Mouse (Mus musculus) heart, embryonic 13.5 days (tissue): ENCODE measurements around the gene Islr2. TPM values are rescaled to one million over a fixed set of nuclear protein-coding genes. Genes with fewer than 3 reads are reported as not detected.

ENCODE experiments used
- ATAC-seq: fragments of 200-750 bp; cut with Nextera tagmentation; 2 replicates; pipeline ENCODE4 v1.8.0; 2017; ENCODE audit warnings: moderate TSS enrichment; ENCODE audit not compliant: insufficient number of reproducible peaks, low FRiP score, low TSS enrichment; ENCODE audit errors: extremely low read depth
- H3K27ac ChIP-seq: fragments of 300-500 bp; sonication (generic); replicated peaks from 2 replicates; pipeline ENCODE4 v1.5.1; 2015; ENCODE audit warnings: moderate library complexity, mild to moderate bottlenecking, inconsistent platforms
- H3K27me3 ChIP-seq: fragments of 300-500 bp; sonication (generic); replicated peaks from 2 replicates; pipeline ENCODE4 v1.6.1; 2015; ENCODE audit warnings: mild to moderate bottlenecking, inconsistent platforms
- H3K36me3 ChIP-seq: fragments of 300-500 bp; sonication (generic); 2 replicates; pipeline ENCODE4 v1.6.1; 2015; ENCODE audit warnings: mild to moderate bottlenecking, inconsistent platforms
- H3K4me1 ChIP-seq: fragments of 300-500 bp; sonication (generic); 2 replicates; pipeline ENCODE4 v1.6.1; 2015; ENCODE audit warnings: inconsistent platforms
- H3K4me2 ChIP-seq: fragments of 300-500 bp; sonication (generic); 2 replicates; pipeline ENCODE4 v1.6.1; 2015; ENCODE audit warnings: inconsistent platforms, mild to moderate bottlenecking, moderate library complexity
- H3K4me3 ChIP-seq: fragments of 300-500 bp; sonication (generic); 2 replicates; pipeline ENCODE4 v1.5.1; 2015; ENCODE audit warnings: moderate library complexity, mild to moderate bottlenecking, inconsistent platforms
- H3K9ac ChIP-seq: fragments of 300-500 bp; sonication (generic); 2 replicates; pipeline ENCODE4 v1.6.1; 2015; ENCODE audit warnings: inconsistent platforms, mild to moderate bottlenecking, moderate library complexity
- H3K9me3 ChIP-seq: fragments of 300-500 bp; sonication (generic); 2 replicates; pipeline ENCODE4 v1.6.1; 2016; ENCODE audit warnings: inconsistent platforms
- WGBS: fragments of 180-500 bp; shearing (Covaris S2); methylation state at CpG from one replicate; pipeline ENCODE4 v1.1.7; 2015; ENCODE audit warnings: mixed read lengths; 5-methylcytosine and 5-hydroxymethylcytosine counted together
- polyA plus RNA-seq: library from polyadenylated mRNA; unstranded; fragments of >200 nt; fragmentation: Nextera tagmentation; extraction: Ambion mirVana; gene quantifications from 2 replicates; pipeline ENCODE4 v1.2.1, GENCODE M21; 2015

The Islr2 gene
- polyA plus RNA-seq, 1 experiment from 2014 or later = 0.17 TPM

DNA sequence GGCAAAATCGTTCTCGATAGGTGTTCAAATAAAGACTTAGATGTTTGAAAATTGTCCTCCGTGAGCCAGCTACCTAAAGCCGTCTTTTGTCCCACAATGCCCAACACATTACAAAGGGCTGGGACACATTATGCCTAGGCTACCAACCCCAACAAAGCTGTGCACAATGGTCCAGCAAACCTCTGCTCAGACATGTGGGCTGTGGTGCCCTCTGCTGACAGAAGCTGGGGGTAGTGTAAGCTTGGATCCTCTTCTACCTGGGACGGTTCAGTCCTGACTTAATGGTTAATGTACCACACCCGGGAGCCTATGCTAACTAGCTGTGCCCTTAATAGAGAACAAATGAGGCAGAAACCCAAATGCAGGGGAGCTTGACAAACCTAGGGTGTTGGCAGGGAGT is 12.3 kb upstream of the Islr2 start:
- Histone ChIP-seq H3K4me1 (peaks cover 28% of the 10 kb centered on the region), H3K27me3 (0 out of 2 replicates have a peak, but pooled peaks cover 4% of the 10 kb centered on the region), H3K9me3 (no peaks in the 10 kb centered on the region), H3K9ac (no peak overlapping the region), H3K27ac (no peak overlapping the region), H3K4me2 (no peak overlapping the region), H3K36me3 (peaks cover 21% of the 10 kb centered on the region), H3K4me3 (no peak overlapping the region)
- 54% methylated on average over 6 of the region's 6 CpGs for WGBS
- no peak for ATAC-seq

DNA sequence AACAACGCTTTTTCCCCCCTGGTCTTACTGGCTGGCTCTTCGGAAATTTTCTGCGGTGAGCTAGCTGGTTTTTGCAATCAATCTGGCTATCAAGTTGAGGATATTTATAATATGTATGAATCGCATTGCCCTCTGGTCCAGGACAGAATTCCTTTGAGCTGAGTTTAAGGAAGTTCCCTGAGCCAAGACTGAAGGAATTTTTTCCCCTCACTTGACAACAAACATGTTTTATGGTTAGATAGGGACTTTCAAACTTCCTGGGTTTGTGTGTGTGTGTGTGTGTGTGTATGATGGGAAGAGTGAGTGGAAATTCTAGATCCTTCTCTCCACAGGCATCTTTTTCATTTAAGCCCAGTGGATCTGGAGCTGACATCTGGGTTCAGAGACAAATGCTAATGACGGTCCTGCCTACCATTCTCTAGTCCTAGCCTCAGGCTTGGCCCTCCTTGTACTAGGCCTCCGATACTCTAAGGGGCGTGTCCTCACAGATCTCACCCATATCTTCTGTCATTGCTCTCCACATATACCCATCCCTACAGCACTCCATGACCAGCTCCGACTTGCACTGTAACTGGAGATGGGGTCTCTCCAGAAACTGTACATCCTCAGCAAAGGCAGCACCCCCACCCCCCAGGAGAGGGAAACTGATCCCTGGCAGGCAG is 10.5 kb upstream of the Islr2 start:
- Histone ChIP-seq H3K9ac (no peak overlapping the region), H3K4me2 (peak overlapping the region; percentile 24; the same call in 1 of the 2 replicates), H3K9me3 (no peaks in the 10 kb centered on the region), H3K27ac (peak overlapping the region; percentile 58), H3K4me1 (peaks cover 42% of the 10 kb centered on the region), H3K4me3 (no peak overlapping the region), H3K36me3 (peaks cover 8% of the 10 kb centered on the region), H3K27me3 (0 out of 2 replicates have a peak, but pooled peaks cover 4% of the 10 kb centered on the region)
- WGBS = 41% methylated on average over 8 of the region's 8 CpGs
- no peak for ATAC-seq

- H3K27ac ChIP-seq = peak overlapping the region; percentile 58
- peaks cover under 1% of the 10 kb centered on the region; the same call in 1 of the 2 replicates for H3K36me3 ChIP-seq
- H3K4me1 ChIP-seq = peaks cover 44% of the 10 kb centered on the region
- H3K9ac ChIP-seq = peak overlapping the region; percentile 24; the same call in 1 of the 2 replicates
- no peaks in the 10 kb centered on the region for H3K9me3 ChIP-seq
- no peak overlapping the region for H3K4me3 ChIP-seq
- WGBS = 20% methylated on average over 5 of the region's 5 CpGs
- no peak for ATAC-seq
- 0 out of 2 replicates have a peak, but pooled peaks cover 4% of the 10 kb centered on the region for H3K27me3 ChIP-seq
- H3K4me2 ChIP-seq = peak overlapping the region; percentile 24; the same call in 1 of the 2 replicates
These were observed 9.7 kb upstream of the Islr2 start for GRCm38 (mm10) chr9:58213865-58214264.

DNA sequence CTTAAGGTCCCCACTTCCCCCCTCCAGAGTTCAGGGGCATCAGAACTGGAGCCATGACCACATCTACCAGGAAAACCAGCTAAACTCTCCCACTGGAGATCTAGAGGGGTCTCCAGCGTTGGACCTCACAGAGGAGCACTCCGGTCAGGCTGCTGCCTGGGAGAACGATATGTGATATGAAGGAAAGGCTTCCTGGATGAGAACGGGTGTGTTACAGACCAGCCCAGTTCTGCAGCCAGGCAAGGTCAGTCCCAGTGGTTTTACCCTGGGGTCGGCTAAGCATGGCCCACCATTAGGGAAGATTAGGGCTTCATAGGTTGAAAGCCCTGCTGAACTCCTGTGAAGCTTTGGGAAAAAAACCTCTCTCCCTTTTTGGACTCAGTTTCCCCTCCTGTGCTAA is 9.3 kb upstream of the Islr2 start:
- H3K4me1 ChIP-seq = peaks cover 44% of the 10 kb centered on the region
- 0 out of 2 replicates have a peak, but pooled peaks cover 4% of the 10 kb centered on the region for H3K27me3 ChIP-seq
- H3K36me3 ChIP-seq = no peaks in the 10 kb centered on the region
- H3K9me3 ChIP-seq = no peaks in the 10 kb centered on the region
- H3K4me2 ChIP-seq = no peak overlapping the region
- no peak overlapping the region for H3K4me3 ChIP-seq
- no peak for ATAC-seq
- H3K27ac ChIP-seq = peak overlapping the region; percentile 58; the same call in 1 of the 2 replicates
- WGBS = 53% methylated on average over 5 of the region's 5 CpGs
- no peak overlapping the region for H3K9ac ChIP-seq

- no peak overlapping the region for H3K9ac ChIP-seq
- peak overlapping the region; percentile 58 for H3K27ac ChIP-seq
- H3K9me3 ChIP-seq = no peaks in the 10 kb centered on the region
- no peak overlapping the region for H3K4me2 ChIP-seq
- H3K36me3 ChIP-seq = no peaks in the 10 kb centered on the region
- H3K27me3 ChIP-seq = peaks cover 24% of the 10 kb centered on the region; the same call in 1 of the 2 replicates
- no peak overlapping the region for H3K4me3 ChIP-seq
- WGBS = 53% methylated on average over 2 of the region's 2 CpGs
- no peak for ATAC-seq
- peaks cover 49% of the 10 kb centered on the region for H3K4me1 ChIP-seq
These were observed 6.1 kb upstream of the Islr2 start for GRCm38 (mm10) chr9:58210304-58210627.

- Histone ChIP-seq H3K4me3 (no peak overlapping the region), H3K9ac (no peak overlapping the region), H3K27me3 (peaks cover 28% of the 10 kb centered on the region; the same call in 1 of the 2 replicates), H3K4me2 (no peak overlapping the region), H3K9me3 (no peaks in the 10 kb centered on the region), H3K4me1 (peaks cover 45% of the 10 kb centered on the region), H3K36me3 (no peaks in the 10 kb centered on the region), H3K27ac (no peak overlapping the region; the same call in 1 of the 2 replicates)
- WGBS = 74% methylated on average over 8 of the region's 8 CpGs
- ATAC-seq = no peak
These were observed 5.6 kb upstream of the Islr2 start for GRCm38 (mm10) chr9:58209462-58210303.

GRCm38 (mm10) chr9:58206013-58206412 is 1.9 kb upstream of the Islr2 start:
- Histone ChIP-seq H3K27me3 (peaks cover 55% of the 10 kb centered on the region), H3K4me3 (no peak overlapping the region), H3K27ac (no peak overlapping the region), H3K36me3 (no peaks in the 10 kb centered on the region), H3K4me1 (peaks cover 39% of the 10 kb centered on the region), H3K9ac (no peak overlapping the region), H3K4me2 (no peak overlapping the region), H3K9me3 (no peaks in the 10 kb centered on the region)
- no peak for ATAC-seq
- WGBS = 83% methylated on average over 7 of the region's 7 CpGs

DNA sequence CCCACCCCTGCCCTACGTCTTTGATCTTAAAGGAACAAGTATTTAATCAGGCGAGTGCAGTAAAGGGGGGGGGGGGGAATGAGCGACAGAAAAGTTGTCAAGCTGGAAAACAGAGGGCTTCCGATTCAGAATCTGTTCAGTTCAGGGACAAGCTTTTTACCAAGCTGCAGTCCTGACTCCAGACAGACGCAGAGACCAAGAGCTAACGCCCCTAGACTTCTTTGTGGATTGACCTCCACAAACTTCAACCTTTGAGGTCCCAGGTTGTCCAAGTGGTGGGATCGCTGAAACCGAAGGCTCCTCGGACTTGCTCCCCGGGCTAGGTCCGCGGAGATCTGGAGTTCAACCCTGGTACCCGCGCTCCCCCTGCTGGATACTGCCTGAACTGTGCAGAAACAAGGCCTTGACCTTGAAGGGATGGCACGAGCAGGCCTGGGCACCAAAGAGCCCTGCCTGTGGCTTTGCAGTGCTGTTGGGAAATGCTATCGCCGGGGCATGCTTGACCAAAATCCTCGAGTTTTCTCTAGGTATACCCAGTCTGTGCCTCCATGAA is 405 bp upstream of the Islr2 start:
- H3K9ac ChIP-seq = peak overlapping the region; percentile 73
- peak overlapping the region; percentile 53 for H3K4me3 ChIP-seq
- no peak overlapping the region for H3K27ac ChIP-seq
- 0 out of 2 replicates have a peak, but pooled peaks have one; percentile 32 for ATAC-seq
- WGBS = 4% methylated on average over 18 of the region's 18 CpGs
- no peaks in the 10 kb centered on the region for H3K9me3 ChIP-seq
- peaks cover 29% of the 10 kb centered on the region for H3K4me1 ChIP-seq
- peak overlapping the region; percentile 72 for H3K4me2 ChIP-seq
- peaks cover 70% of the 10 kb centered on the region for H3K27me3 ChIP-seq
- H3K36me3 ChIP-seq = no peaks in the 10 kb centered on the region

GRCm38 (mm10) chr9:58202676-58203453 is 1.3 kb downstream of the Islr2 start:
- Histone ChIP-seq H3K4me2 (no peak overlapping the region), H3K9me3 (no peaks in the 10 kb centered on the region), H3K36me3 (no peaks in the 10 kb centered on the region), H3K4me1 (peaks cover 40% of the 10 kb centered on the region), H3K4me3 (no peak overlapping the region), H3K27ac (no peak overlapping the region), H3K27me3 (peaks cover 87% of the 10 kb centered on the region), H3K9ac (no peak overlapping the region)
- ATAC-seq = no peak
- WGBS = 7% methylated on average over 14 of the region's 14 CpGs

DNA sequence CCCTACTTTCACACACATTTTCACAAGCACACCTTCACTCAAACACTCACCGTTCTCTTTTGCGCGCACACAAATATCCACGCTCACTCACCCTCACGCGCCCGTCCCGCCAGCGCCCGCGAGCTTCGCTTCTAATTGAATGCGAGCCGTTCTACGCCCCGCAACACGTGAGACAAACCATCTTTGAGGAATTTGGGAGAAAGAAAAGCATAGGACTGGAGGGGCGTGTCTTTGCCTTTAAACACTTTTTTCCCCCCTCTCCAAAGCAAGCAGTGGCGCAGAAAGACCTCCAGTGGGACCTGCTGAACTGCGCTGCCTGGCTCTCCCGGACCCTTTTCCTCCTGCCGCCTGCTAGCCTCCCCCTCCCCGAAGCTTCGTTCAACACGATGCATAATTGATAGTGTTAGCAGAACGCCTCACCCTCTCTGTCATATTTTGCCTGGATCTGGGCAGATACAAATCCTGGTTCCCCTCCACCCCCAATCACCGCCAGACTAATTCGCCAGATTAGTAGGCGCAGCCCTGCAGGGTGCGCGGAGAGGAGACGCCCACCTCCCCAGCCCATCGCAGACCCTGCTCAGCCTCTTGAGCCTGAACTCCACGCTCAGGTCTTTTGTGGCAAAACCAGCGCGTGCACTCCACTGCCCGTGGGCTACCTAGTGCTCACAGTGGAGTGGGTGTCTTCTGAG is 2.1 kb downstream of the Islr2 start:
- Histone ChIP-seq H3K4me1 (peaks cover 49% of the 10 kb centered on the region), H3K27ac (no peak overlapping the region), H3K9ac (0 out of 2 replicates have a peak overlapping the region, but pooled peaks have one; percentile 10), H3K4me3 (peak overlapping the region; percentile 24), H3K9me3 (no peaks in the 10 kb centered on the region), H3K27me3 (peaks cover 92% of the 10 kb centered on the region), H3K36me3 (no peaks in the 10 kb centered on the region), H3K4me2 (peak overlapping the region; percentile 38)
- no peak for ATAC-seq
- 2% methylated on average over 37 of the region's 37 CpGs for WGBS
